28 mouse cellular contexts compared by ENCODE assay signal in genomic region chr12:8760561-8760960, GRCm38 (mm10). TPM values are rescaled to one million over a fixed set of nuclear protein-coding genes. Genes with fewer than 3 reads are reported as not detected.
DNase-seq lines count a peak whose midpoint lies in the region; ATAC-seq and TF ChIP-seq lines count a peak whose summit lies in the region.
"Had no signal": no experiment of that assay in that cellular context is flagged by ENCODE, and none has a peak within 500 bp of the region (broad histone marks: within the 10 kb centered on the region; RNA-seq: fewer than 3 reads in every experiment).

No protein-coding gene starts in this region.

- no peak overlapping the region for H3K4me2 ChIP-seq in limb, embryonic 11.5 days (ENCODE audit: low read depth, severe bottlenecking)
- H3K4me2 ChIP-seq in intestine, embryonic 14.5 days (ENCODE audit: low read length): no peak overlapping the region
- H3K4me2 ChIP-seq in stomach, postnatal 0 days (replicated peaks; ENCODE audit: low read depth): no peak overlapping the region
- H3K4me2 ChIP-seq: embryonic facial prominence, embryonic 15.5 days; forebrain, embryonic 12.5 days; heart, embryonic 13.5 days; limb, embryonic 13.5 days; liver, embryonic 12.5 days; midbrain, embryonic 15.5 days; neural tube, embryonic 12.5 days had no signal

- no peak overlapping the region for H3K27ac ChIP-seq in limb, embryonic 11.5 days (replicated peaks; ENCODE audit: low read depth, low read length)
- H3K27ac ChIP-seq in limb, embryonic 10.5 days: no peak overlapping the region
- H3K27ac ChIP-seq in testis, adult 2 months (ENCODE audit: control insufficient read depth, insufficient read depth, low read depth, low read length): no peak overlapping the region
- H3K27ac ChIP-seq in intestine, embryonic 14.5 days (ENCODE audit: low read depth): no peak overlapping the region
- H3K27ac ChIP-seq in stomach, postnatal 0 days (replicated peaks): no peak overlapping the region
- H3K27ac ChIP-seq: embryonic facial prominence, embryonic 15.5 days; forebrain, embryonic 12.5 days; heart, embryonic 13.5 days; hindbrain, embryonic 10.5 days; limb, embryonic 13.5 days; liver, embryonic 12.5 days; macrophage; midbrain, embryonic 15.5 days; neural tube, embryonic 12.5 days had no signal

- no peak for ATAC-seq in limb, embryonic 11.5 days (ENCODE audit: insufficient number of reproducible peaks, low FRiP score, low TSS enrichment, low read depth)
- ATAC-seq in intestine, embryonic 14.5 days (replicated peaks; ENCODE audit: low FRiP score, low TSS enrichment, low read depth): no peak
- no peak for ATAC-seq in stomach, postnatal 0 days (ENCODE audit: low FRiP score, low TSS enrichment)
- ATAC-seq: forebrain, postnatal 0 days; hindbrain, embryonic 16.5 days; liver, embryonic 12.5 days; midbrain, embryonic 15.5 days had no signal

- DNase-seq in limb, embryonic 11.5 days (ENCODE audit: low spot score): peak; percentile 20
- DNase-seq in limb, embryonic 10.5 days (ENCODE audit: low spot score): no peak
- no peak for DNase-seq in testis, postnatal 10 days (ENCODE audit: low spot score)
- peak; percentile 50 for DNase-seq in intestine, embryonic 14.5 days (ENCODE audit: low spot score)
- peak; percentile 2 for DNase-seq in testis, postnatal 14 days (ENCODE audit: low spot score)
- DNase-seq in stomach, postnatal 0 days (ENCODE audit: low spot score): no peak
- no peak for DNase-seq in right cerebral cortex, adult 18-20 months
- DNase-seq: adrenal gland, adult 8-10 months; cerebellum, adult 9-10 months; embryo, embryonic 11 days; forebrain, postnatal 0 days; heart, postnatal 10 days; kidney, adult 2 months; lung, adult 2 months; lung, postnatal 10 days; spleen, adult 18-20 months; thymus, postnatal 14 days had no signal

- H3K4me3 ChIP-seq in limb, embryonic 11.5 days (ENCODE audit: low read depth, low read length): no peak overlapping the region
- no peak overlapping the region for H3K4me3 ChIP-seq in limb, embryonic 10.5 days
- H3K4me3 ChIP-seq in testis, adult 2 months (ENCODE audit: control insufficient read depth, low read depth, low read length): peak overlapping the region; percentile 16; the same call in 1 of the 2 replicates
- H3K4me3 ChIP-seq in intestine, embryonic 14.5 days (ENCODE audit: low read depth, low read length): no peak overlapping the region
- no peak overlapping the region for H3K4me3 ChIP-seq in stomach, postnatal 0 days (ENCODE audit: low read depth, low read length)
- H3K4me3 ChIP-seq: embryonic facial prominence, embryonic 15.5 days; forebrain, embryonic 12.5 days; heart, embryonic 13.5 days; hindbrain, embryonic 10.5 days; limb, embryonic 13.5 days; liver, embryonic 12.5 days; midbrain, embryonic 15.5 days; neural tube, embryonic 12.5 days had no signal

- no peak for TF ChIP-seq POLR2A in testis, adult 2 months (IDR thresholded peaks at IDR 0.05; ENCODE audit: control insufficient read depth, low read depth, low read length)

- no peak for TF ChIP-seq CTCF in testis, adult 2 months (IDR thresholded peaks at IDR 0.05; ENCODE audit: control insufficient read depth, insufficient read depth, insufficient replicate concordance, low read depth, low read length)
- TF ChIP-seq CTCF in stomach, postnatal 0 days (IDR thresholded peaks at IDR 0.05; ENCODE audit: low read depth): no peak

- H3K9me3 ChIP-seq in limb, embryonic 11.5 days (ENCODE audit: control insufficient read depth, low read length): peaks cover 6% of the 10 kb centered on the region; the same call in 1 of the 2 replicates
- no peaks in the 10 kb centered on the region for H3K9me3 ChIP-seq in limb, embryonic 10.5 days (replicated peaks)
- H3K9me3 ChIP-seq in intestine, embryonic 14.5 days (ENCODE audit: control insufficient read depth, low read length): peaks cover 5% of the 10 kb centered on the region; the same call in 1 of the 2 replicates
- H3K9me3 ChIP-seq in stomach, postnatal 0 days (ENCODE audit: control insufficient read depth, low read length): no peaks in the 10 kb centered on the region
- H3K9me3 ChIP-seq: embryonic facial prominence, embryonic 15.5 days; forebrain, embryonic 12.5 days; liver, embryonic 12.5 days; midbrain, embryonic 15.5 days had no signal

- TF ChIP-seq EP300 in stomach, postnatal 0 days (optimal IDR thresholded peaks at IDR 0.05): no peak

- H3K9ac ChIP-seq in limb, embryonic 11.5 days (ENCODE audit: low read length): no peak overlapping the region
- H3K9ac ChIP-seq in intestine, embryonic 14.5 days (ENCODE audit: low read length): no peak overlapping the region
- H3K9ac ChIP-seq in stomach, postnatal 0 days (ENCODE audit: low read length): no peak overlapping the region
- H3K9ac ChIP-seq: embryonic facial prominence, embryonic 15.5 days; forebrain, embryonic 12.5 days; forebrain, postnatal 0 days; heart, embryonic 13.5 days; limb, embryonic 13.5 days; liver, embryonic 12.5 days; midbrain, embryonic 15.5 days; neural tube, embryonic 12.5 days had no signal

- peaks cover 10% of the 10 kb centered on the region for H3K36me3 ChIP-seq in limb, embryonic 11.5 days (ENCODE audit: control insufficient read depth, insufficient read depth, low read length)
- peaks cover 35% of the 10 kb centered on the region for H3K36me3 ChIP-seq in limb, embryonic 10.5 days
- H3K36me3 ChIP-seq in testis, adult 2 months (ENCODE audit: control insufficient read depth, insufficient read depth, low read length): no peaks in the 10 kb centered on the region
- peaks cover 4% of the 10 kb centered on the region; the same call in 1 of the 2 replicates for H3K36me3 ChIP-seq in intestine, embryonic 14.5 days (ENCODE audit: control insufficient read depth, insufficient read depth, low read length)
- no peaks in the 10 kb centered on the region for H3K36me3 ChIP-seq in stomach, postnatal 0 days (ENCODE audit: control insufficient read depth, insufficient read depth, low read length)

- H3K4me1 ChIP-seq in limb, embryonic 11.5 days (ENCODE audit: control insufficient read depth, insufficient read depth, low read length): no peaks in the 10 kb centered on the region
- peaks cover 9% of the 10 kb centered on the region for H3K4me1 ChIP-seq in limb, embryonic 10.5 days
- H3K4me1 ChIP-seq in testis, adult 2 months (ENCODE audit: control insufficient read depth, insufficient read depth, low read length): peaks cover 14% of the 10 kb centered on the region
- H3K4me1 ChIP-seq in intestine, embryonic 14.5 days (replicated peaks; ENCODE audit: control insufficient read depth, insufficient read depth, low read length): no peaks in the 10 kb centered on the region
- H3K4me1 ChIP-seq in stomach, postnatal 0 days (replicated peaks; ENCODE audit: control insufficient read depth, insufficient read depth): no peaks in the 10 kb centered on the region
- H3K4me1 ChIP-seq: forebrain, embryonic 12.5 days; heart, embryonic 13.5 days; hindbrain, embryonic 10.5 days; liver, embryonic 12.5 days; midbrain, embryonic 15.5 days; neural tube, embryonic 12.5 days had no signal

- 75% methylated on average over 6 of the region's 6 CpGs for WGBS in limb, embryonic 11.5 days
- WGBS in limb, embryonic 10.5 days: 83% methylated on average over 6 of the region's 6 CpGs
- WGBS in intestine, embryonic 14.5 days: 72% methylated on average over 6 of the region's 6 CpGs
- WGBS in stomach, postnatal 0 days: 63% methylated on average over 6 of the region's 6 CpGs

- no peaks in the 10 kb centered on the region for H3K27me3 ChIP-seq in limb, embryonic 11.5 days (ENCODE audit: control insufficient read depth, insufficient read depth, low read length)
- no peaks in the 10 kb centered on the region for H3K27me3 ChIP-seq in limb, embryonic 10.5 days (ENCODE audit: low read depth, poor library complexity, severe bottlenecking)
- H3K27me3 ChIP-seq in testis, adult 2 months (ENCODE audit: control insufficient read depth, insufficient read depth, low read length): no peaks in the 10 kb centered on the region
- H3K27me3 ChIP-seq in intestine, embryonic 14.5 days (replicated peaks; ENCODE audit: control insufficient read depth, insufficient read depth, low read length): no peaks in the 10 kb centered on the region
- H3K27me3 ChIP-seq in stomach, postnatal 0 days (ENCODE audit: control insufficient read depth, insufficient read depth, low read length): no peaks in the 10 kb centered on the region
- H3K27me3 ChIP-seq: embryonic facial prominence, embryonic 15.5 days; forebrain, embryonic 12.5 days; heart, embryonic 13.5 days; limb, embryonic 13.5 days; liver, embryonic 12.5 days; midbrain, embryonic 15.5 days; neural tube, embryonic 12.5 days had no signal

RNA-seq across cellular contexts. Expression of gene Sdc1, which starts 10.6 kb away (rescaled TPM):
- 219 and 223 TPM in 2 replicates for polyA plus RNA-seq in limb, embryonic 11.5 days (2014; fragmentation: Nextera tagmentation; extraction: Ambion mirVana)
- 245 and 261 TPM in 2 replicates for polyA plus RNA-seq in limb, embryonic 10.5 days (2016; fragmentation: Nextera tagmentation; extraction: Ambion mirVana)
- 3.6 and 4.7 TPM in 2 replicates for polyA plus RNA-seq in testis, adult 2 months (2012; rRNA removed)
- 93.8 and 96.9 TPM in 2 replicates for polyA plus RNA-seq in intestine, embryonic 14.5 days (2014; fragmentation: Nextera tagmentation; extraction: Ambion mirVana)
- 175 and 194 TPM in 2 replicates for polyA plus RNA-seq in stomach, postnatal 0 days (2015; fragmentation: Nextera tagmentation; extraction: Ambion mirVana)

Comparison
In these comparisons a context has a peak if more than half of its experiments do, and no peak if none do; other contexts are left out.
1. DNase-seq: peak in limb, embryonic 11.5 days (single experiment), intestine, embryonic 14.5 days (single experiment) and testis, postnatal 14 days (single experiment); none in limb, embryonic 10.5 days (single experiment), testis, postnatal 10 days (single experiment), stomach, postnatal 0 days (single experiment) and right cerebral cortex, adult 18-20 months (single experiment).
2. RNA of gene Sdc1, which starts 10.6 kb away (polyA plus RNA-seq): 245 to 261 TPM in limb, embryonic 10.5 days, 219 to 223 TPM in limb, embryonic 11.5 days, 175 to 194 TPM in stomach, postnatal 0 days and 93.8 to 96.9 TPM in intestine, embryonic 14.5 days; 3.6 to 4.7 TPM in testis, adult 2 months; every median in the first group is over 10 times any median in the second.